Mouse (Mus musculus): Measurements from ENCODE around the gene Aldh3a2.
A peak's percentile ranks its signal among the peaks of the same experiment; 100 is the strongest.

Gene Aldh3a2

DNA sequence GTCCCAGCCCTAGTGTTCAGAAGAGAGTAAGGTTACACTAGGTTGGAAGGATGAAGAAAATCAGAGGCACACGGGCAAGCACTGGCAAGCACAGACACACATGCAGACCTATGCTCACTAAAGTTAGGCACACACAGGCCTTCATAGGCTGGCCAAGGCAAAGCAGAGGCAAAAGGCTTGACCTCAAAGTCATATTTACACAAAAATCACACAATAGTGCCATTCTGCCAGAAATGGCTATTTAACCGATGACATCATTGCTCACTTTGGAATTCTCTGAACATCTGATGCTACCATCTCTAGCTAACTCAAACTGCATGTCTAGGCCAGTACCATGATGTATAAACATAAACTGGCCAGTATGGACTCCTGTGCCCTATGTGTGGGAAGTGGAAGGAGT is 6.7 kb upstream of the Aldh3a2 start:
- no peak for DNase-seq (ENCODE audit: low spot score in 2 of 2)

DNA sequence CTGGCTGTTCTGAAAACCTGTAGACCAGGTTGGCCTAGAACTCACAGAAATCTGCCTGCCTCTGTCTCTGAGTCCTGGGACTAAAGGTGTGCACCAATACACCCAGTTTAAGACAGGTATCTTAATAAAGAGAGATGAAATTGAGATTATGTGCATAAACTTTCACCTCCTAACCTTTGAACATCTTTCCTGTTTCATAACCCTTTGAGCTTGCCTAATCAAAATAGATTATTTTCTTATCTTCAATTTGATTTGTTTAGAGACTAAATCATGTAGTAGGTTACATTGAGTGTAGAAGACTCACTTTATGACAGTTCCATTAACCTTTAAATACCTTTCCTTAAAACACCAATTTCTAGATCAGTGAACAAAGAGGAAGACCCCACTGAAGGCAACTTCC is 4.3 kb upstream of the Aldh3a2 start:
- no peak for DNase-seq (ENCODE audit: low spot score in 2 of 2)

DNA sequence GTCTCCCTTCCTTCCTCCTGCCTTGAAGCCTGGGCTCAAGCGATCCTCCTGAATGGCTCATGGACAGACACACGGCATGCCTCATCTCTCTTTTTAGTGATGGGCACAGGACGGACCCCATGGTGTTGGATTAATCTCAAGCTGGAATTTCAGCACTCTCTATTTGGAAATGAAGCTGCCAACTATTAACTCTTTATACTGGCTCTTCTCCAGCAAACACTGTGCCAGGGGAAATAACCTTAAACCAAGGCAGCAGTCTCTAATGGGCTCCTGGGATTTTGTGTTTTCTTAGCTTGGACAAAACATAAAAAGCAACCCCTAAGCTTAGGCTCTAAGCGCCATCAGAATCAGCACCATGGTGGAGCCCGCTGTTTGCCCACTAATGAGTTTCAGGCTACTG is 3.1 kb upstream of the Aldh3a2 start:
- DNase-seq (ENCODE audit: low spot score in 2 of 2): no peak

DNA sequence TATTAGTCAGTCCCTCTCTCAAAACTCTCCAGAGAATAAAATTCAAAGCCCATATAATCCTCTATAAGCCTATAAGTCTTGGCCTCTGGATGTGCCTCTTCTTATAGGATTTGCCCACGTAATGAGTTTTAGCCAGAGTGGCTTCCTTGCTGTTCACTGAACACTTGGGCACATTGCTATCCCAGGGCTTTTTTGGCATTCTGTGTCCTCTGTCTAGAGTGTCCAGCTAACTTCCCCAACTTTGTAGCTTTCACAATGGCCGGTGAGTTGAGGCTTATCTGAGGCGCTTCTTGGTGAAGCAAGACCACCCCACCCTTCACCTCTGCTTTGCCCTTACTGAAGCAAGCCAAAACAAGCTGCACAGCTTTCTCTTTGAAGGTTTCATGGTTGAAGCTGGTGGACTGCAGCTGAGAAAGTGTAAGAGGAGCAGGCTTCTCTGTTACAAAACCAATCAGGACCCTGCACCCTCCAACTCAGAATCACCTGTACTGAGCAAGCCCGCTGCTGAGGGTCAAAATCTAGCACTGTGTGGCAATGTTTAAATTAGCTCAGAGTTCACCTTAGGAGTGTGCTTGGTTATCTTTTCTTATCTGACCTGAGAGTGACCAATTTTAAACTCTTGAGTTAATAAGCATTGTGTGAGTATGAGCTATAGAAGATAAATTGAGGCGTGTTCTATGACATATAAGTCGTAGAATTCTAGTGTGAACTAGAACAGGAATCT is 1.5 kb upstream of the Aldh3a2 start:
- DNase-seq (ENCODE audit: low spot score in 2 of 2): no peak

DNA sequence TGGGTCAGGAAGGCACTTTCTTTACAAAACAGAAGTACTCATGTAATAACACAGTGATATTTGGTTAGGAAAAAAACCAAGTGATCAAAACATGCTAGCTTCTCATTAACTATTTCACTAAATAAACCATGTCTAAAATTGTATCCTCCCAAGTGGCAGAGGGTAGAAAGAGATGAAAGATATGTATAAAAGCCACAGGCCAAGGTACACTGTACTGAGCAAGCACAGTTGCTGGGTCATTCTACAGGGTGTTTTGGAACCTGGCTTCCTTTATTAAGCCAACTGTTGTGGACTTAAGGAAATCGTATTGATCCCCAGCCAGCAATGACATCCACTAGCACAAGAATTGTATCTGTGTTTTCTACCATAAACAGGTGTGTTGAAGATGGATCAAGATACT is 3.4 kb downstream of the Aldh3a2 start:
- DNase-seq (ENCODE audit: low spot score in 2 of 2): no peak

DNA sequence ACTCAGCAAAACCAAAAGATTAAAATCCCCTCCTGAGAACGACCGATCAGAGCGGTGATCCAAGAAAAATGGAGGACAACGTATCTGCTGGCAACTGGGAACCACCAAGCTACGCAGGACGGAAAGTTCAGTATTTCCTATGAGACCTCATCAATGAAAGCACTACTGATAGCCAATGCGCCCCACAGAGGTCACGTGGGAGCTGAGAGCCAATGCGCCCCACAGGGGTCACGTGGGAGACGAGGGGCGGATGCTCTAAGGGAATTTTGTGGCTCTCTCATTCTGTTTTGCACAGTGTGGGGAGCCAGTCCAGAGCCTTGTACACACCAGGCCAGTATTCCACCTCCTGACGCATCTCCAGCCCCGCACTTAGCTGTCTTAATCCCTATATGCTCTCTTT is 4.7 kb downstream of the Aldh3a2 start:
- no peak for DNase-seq (ENCODE audit: low spot score in 2 of 2)

DNA sequence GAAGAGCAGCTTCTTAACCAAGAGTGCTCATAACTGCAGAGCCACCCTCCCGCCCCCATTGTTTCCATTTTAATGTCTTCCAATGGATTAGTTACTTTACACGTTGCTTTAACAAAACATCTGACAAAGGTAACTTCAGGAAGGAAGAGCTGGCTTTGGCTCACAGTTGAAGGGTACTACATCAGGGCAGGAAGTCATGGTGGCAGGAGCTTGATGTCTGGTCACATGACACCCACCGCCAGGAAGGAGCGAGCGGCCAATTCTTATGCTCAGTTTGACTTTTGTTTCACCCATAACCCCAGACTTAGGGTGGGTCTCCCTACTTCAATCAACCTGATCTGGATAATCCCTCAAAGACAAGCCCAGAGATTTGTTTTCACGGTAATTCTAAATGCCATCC is 8.2 kb downstream of the Aldh3a2 start:
- DNase-seq (ENCODE audit: low spot score in 2 of 2): no peak

DNA sequence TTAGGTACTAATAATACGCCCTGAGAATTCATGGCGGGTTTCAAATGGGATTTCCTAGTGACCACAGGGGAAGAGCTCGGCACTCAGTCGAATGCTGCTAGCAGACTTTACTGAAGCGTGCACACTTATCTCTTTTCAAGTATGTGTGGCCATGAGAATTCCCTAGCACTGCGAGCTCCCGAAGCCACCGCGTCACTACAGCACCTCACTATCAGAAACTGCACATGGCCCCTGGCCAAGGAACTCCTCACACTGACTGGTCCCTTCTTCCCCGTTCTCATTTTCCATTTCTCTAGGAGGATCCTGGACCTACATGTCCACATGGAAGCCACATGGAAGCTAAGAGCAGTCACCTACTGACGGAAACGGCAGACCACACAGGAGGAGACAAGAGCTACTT is 14.5 kb downstream of the Aldh3a2 start:
- DNase-seq (ENCODE audit: low spot score in 2 of 2): no peak

DNA sequence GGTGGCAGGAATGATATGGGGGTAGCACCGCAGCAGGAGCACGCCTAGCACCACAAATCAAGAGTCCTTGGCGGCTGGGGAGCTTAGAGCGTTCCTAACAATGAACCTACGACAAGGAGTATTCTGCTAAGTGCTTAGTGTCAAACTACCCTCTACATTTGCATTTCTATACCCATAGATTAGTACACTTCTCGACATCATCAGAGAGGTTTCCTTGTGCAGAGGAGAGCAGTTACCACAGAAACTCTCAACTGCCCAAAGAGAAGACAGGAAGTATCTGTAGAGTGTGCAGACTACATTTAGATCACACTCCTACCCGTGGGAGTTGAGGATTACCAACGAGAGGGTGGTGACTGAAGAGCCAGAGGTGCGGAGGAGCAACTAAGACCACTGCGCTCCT is 15.5 kb downstream of the Aldh3a2 start:
- DNase-seq (ENCODE audit: low spot score in 2 of 2): no peak

DNA sequence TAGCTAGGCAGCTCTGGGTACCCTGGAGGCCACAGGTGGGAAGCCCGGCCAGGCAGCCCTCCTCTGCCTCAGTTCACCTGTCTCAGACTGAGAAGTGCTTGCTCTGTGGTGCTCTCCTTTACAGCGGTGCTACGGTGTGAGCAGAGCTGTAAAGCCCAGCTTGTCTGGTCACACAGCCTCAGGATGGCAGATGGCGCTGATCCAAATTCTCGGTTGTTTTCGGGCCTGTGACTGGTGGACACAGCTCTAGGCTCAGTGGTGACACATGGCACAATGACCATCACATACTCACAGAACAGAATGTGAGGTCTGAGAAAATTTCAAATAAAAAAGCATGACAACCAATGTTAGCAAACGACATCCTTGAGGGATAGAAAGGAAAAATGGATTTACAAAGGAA is 22.9 kb downstream of the Aldh3a2 start:
- DNase-seq (ENCODE audit: low spot score in 2 of 2): no peak

DNA sequence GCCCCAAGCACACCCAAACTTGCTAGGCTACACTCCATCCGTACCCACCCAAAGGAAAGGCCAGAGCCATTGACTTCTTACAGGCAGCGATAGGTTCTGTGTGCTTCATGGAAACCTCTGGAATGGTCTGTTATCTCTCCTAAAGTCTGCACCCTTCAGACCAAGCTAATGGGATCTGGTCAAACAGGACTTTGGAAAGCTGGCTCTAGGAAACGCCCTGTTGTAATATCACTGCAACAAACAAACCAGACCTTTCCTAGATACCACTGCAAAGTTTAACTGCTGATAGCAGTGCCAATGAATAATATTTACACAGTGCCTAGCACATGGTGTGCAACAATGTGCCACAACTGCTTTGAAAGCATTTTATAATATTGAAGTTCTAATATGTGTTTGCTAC is 31.2 kb downstream of the Aldh3a2 start:
- no peak for DNase-seq (ENCODE audit: low spot score in 2 of 2)

DNA sequence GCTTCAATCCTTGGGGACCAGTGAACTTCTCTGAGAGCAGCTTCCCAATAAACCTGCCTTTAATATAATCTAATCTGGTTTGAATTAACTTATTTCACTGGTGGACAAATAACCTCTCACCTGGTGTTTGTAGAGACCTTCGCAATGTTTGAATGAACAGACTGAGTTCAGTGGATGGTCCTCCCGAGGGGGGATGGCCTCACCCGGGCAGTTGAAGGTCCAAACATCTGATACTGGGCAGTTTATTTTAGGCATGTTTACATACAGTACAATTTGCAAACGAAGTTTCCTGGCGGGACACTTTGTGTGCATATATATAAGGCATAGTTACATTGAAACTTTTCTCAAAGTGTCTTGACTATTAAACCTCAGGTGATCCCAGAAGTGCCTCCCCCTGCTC is 33.1 kb downstream of the Aldh3a2 start:
- DNase-seq (ENCODE audit: low spot score in 2 of 2): no peak

DNA sequence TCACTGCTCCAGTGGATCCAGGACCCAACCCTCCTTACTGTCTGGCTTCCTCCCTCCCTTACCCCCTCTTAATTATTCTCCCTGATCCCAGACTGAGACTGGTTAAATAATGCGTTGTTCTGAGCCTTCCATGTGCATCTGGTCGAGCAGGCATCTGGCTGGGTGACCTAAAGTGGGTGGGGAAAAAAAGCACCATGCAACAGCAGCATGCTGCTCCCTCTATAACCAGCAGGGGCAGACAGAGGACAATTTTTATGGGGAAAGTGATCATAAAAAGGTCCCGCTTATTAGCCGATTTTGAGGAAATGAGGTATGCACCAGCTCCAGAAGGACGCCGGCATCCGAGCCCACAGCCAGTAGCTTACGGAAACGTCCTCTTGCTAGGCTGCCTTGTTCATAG is 35.9 kb downstream of the Aldh3a2 start:
- peak in 1 of 2 experiments; percentile 24 for DNase-seq (ENCODE audit: low spot score in 2 of 2)

DNA sequence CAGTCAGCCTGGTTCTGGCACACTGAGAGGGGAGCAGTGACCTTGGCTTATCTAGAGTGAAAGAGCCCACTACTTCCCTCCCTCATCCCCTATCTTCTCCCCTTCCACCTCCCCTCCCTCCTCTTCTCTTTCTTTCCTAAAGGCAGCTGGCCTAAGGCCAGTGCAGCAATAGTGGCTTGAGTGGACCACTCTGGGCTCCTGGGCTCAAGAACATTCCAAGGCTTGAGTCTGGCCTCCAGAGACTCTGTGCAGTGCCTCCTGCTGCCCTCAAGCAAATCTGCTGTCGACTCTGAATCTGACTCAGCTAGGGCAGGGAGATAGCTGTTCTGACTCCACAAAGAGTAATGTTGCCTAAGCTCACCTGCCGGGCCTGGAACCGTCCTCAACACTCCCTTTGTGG is 38.9 kb downstream of the Aldh3a2 start:
- DNase-seq (ENCODE audit: low spot score in 2 of 2): no peak

DNA sequence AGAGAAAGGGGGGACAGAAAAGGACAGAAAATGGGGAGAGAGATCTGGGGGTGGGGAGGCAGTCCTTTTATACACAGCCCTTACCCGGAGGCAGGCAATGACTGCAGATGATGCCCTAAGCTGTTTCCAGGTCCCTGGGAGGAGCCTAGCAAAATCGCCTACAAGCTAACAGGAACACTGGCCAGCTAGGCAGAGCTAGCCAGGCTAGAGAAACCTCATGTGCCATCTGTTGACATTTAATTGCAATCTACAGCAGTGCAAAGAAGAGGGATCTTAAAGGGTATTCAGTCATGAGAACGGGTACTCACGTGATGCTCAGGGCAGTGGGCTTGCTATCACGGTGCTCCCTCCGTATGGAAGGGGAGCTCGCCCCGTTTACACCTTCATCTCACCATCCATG is 39.4 kb downstream of the Aldh3a2 start:
- no peak for DNase-seq (ENCODE audit: low spot score in 2 of 2)

DNA sequence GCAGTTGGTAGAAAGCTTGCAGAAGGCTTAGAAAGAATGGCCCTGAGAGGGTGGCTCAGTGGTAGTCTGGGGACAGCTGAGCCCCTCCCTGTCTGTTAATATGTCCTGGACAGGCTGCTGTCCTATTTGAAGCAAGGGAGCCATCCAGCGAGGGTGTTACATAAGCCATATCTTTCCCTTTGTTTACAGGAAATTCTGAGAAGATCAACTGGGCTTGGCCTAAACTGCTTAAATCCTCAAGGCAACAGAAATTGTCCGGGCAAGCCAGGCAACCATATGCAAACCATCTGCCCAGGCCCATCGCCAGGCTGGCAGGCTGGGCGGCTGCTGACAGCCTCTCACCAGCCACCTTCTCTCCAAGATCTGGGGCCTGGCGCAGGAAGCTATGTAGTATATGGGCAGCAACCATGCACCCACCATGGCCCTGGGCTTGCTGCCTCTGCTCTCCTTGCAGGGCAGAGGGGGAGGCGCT is 41.3 kb downstream of the Aldh3a2 start:
- DNase-seq (ENCODE audit: low spot score in 2 of 2): no peak

DNA sequence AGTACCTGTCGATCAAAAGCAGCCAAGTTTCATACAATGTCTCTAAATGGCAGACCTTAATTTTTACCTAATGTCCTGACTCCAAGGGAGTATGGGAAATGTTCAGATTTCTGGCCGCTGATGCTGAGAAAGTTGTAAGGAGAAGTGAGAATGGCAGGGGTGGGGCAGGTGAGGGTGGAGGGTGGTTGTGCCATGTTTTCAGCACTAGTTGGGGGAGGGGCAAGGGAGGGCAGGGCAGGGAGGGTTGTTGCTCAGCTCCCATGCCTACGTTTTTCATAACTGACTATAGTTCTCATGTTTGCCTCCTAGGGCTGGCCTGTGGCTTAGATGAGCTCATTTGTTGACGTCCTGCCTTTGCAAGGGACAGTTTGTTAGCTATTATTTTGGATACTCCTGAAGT is 41.8 kb downstream of the Aldh3a2 start:
- DNase-seq (ENCODE audit: low spot score in 2 of 2): no peak

DNA sequence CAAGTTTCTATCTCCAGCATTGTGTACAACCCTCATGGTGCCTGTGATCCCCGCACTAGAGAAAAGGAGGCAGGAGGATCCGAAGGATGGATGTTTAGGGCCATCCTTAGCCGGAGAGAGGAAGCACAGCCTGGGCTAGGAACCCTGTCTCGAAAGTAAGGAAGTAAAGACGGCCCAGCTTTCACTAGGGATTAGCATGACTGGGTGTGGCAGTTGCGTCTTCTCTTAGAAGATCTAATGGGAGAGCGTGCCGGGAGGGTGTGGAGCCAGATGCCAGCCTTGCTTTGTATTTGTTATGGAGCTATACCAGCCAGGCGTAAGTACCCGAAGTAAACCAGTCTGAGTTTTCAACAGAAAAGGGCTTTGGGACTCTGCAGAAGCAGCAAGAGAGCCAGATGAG is 42.4 kb downstream of the Aldh3a2 start:
- DNase-seq (ENCODE audit: low spot score in 2 of 2): no peak

DNA sequence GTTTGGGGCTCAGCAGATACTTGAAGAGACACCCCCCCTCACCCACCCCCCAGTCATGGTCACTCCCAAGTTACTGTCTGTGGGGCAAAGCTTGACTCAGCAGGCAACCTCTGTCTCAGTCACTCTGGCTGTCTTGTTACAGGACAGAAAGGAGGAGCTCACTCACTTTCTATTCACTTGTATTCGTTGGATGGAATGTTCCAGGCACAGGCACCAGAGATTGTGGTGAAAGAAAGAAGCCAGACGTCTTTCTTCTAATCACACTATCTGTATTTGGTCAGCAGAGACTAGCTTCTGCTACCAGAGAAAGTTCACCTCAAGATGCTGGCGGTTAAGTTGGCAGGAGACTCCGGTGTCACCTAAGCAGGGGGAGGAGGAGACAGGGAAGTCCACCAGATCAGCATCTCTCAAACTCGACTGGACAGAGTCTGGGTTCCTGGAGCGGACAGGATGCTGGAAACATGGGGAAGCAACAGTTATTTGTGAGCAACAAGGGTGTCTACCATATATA is 43.0 kb downstream of the Aldh3a2 start:
- DNase-seq (ENCODE audit: low spot score in 2 of 2): no peak

DNA sequence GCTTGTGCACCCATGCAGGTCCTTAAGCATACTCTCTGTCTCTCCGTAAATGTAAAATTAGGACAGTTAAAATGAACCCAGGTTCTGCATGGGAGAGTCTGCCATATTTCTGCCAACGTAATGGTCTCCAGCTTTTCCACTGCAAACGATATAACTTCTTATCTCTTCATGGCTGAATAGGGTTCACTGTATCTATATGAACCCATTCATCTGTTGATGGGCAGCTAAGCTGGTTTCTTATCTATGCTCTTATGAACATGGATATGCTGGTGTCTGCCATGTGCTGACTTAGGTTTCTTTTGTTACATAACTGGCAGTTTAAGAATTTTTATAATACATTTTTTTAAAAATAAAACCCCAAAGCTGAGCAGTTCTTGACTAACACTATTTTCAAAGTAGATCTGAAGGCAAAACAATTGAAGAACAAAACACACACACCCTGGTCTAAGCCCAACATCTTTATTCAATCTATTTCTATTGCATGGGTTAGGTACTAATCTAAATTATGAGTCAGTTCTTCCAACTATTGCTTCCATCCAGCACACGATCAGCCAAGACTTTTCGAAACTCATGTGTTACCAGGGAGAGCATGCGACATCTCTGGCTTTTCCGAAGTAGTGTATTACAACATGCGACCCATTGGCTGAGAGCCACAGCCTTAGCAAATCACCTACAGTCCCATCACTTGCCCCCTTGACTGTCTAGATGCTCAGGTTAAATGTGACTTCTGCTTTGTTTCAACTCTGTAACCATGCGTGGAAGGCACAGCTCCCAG is 44.1 kb downstream of the Aldh3a2 start:
- no peak for DNase-seq (ENCODE audit: low spot score in 2 of 2)

DNA sequence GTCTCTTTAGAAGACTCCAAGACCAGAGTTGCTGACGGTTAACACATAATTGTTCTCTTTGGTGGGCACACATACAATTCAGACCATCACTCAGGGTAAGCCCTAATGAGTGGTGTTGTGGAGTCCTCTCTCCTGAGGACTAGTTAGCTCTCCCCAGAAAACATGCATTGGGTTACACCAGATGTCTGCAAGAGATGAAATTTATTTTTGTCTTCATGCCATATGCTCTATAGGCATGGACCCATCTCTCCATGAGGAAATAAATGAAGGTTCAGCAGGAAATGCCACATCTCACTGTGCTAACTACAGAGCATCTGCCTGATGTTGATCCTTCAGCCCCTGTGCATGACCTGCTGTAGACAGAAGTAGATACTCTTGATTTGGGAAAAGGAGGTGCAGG is 45.3 kb downstream of the Aldh3a2 start:
- no peak for DNase-seq (ENCODE audit: low spot score in 2 of 2)

DNA sequence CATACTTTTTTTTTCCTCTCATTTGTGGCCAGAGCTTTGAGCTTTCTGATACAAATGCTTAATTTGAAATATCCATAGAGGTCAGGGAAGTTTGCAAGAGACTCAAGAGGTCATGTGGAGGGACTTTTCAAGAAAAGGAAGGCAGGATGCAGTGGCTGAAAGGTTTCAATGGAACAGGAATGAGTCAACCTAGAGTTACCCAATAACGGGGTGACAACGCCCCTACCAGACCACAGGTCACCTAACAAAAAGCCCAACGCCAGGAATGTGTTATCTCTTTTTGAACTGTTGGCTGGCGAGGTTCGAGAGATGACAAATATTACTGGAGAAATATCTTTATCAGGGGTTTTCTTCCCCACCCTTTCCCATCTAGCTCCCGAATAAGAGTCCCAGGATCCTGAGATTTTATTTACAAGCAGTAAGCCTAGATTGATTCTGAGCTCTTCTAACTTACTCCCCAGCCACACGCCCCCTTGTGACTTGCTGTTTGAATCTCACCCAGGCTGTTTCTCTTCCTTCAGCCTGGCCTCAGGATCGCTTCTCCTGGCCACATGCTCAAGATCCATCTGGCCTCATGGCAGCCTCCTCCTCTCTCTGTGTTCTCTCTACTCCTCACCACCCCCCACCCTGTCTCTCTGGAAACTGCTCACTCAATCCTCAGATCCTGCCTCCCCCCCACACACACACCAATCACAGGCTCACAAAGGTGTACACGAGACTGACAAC is 46.9 kb downstream of the Aldh3a2 start:
- no peak for DNase-seq (ENCODE audit: low spot score in 2 of 2)

DNA sequence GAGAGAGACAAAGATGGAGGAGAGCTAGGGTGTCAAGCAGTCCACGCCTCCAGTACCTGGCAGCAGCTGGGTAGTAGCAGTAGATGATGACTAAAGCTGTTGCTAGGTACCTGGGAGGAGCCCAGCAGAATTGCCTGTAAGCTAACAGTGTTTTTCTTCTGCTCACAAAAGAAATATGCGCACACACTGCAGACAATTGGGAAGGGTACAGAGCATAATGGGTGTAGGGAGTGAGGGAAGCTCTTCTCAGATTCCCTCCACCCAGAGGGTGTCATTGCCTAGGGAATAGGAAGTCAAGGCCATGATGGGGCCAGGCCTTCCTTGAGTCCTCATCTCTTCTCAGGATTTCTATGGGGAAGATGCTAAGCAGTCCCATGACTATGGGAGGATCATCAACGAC is 51.3 kb downstream of the Aldh3a2 start:
- DNase-seq (ENCODE audit: low spot score in 2 of 2): no peak

Data from spleen, postnatal 4 days (tissue).